Mouse (Mus musculus): ENCODE results near the gene Abcf1. TPM values are rescaled to one million over a fixed set of nuclear protein-coding genes. Genes with fewer than 3 reads are reported as not detected.

The Abcf1 gene
- total RNA-seq, 1 experiment from 2014 or later = 291 TPM

DNA sequence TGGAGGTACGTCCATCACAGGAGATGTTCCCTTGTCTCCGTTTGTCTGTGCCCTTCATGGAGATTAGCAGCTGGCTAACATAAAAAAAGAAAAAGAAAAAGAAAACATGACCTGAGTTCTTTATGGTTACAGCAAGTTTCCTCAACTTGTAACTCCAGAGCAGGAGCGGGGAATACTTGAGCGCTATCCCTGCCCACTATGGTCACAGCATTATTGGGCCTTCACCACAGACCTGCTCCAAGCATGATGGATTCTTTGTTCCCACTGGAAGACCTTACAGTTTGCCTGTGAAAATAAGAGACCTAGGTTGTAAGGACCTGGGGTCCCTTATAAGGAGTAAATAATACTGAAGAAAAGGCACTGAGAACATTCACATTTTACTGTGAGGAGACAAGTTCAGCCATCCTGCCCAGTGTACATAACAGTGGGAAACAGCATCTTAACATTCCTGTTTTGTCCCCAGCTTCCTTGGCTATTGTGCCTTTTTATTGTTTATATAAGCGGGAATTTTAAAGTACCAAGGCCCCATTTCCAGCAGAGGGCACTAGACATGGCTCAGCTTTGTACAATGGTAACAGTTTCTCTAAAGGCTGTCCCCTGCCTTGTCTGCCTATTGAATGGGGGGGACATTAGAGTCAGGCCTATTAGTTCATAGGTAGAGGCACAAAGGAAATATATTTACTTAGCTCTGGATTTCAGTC is 48.5 kb downstream of the Abcf1 start:
- ATAC-seq (replicated peaks; ENCODE audit: low read depth, poor library complexity, severe bottlenecking) = no peak

DNA sequence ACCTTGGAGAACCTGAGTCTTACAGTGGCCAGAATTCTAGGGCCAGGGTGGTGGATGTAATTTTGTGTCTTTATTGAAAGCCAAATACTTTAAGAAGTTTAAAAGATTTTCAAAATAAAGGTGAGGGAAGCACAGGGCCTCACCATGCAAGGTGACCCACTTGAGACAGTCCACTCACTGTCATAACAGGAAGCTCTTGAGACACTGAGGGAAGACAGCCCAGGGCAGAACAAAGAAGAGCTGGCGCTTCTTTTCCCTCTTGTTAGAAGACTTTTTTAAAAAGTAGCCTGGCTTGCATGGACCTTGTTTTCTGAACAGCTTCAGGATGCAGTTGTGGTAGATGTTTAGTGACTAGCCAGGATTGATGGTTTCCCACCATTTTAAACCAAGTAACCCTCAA is 49.2 kb downstream of the Abcf1 start:
- ATAC-seq (replicated peaks; ENCODE audit: low read depth, poor library complexity, severe bottlenecking) = no peak

DNA sequence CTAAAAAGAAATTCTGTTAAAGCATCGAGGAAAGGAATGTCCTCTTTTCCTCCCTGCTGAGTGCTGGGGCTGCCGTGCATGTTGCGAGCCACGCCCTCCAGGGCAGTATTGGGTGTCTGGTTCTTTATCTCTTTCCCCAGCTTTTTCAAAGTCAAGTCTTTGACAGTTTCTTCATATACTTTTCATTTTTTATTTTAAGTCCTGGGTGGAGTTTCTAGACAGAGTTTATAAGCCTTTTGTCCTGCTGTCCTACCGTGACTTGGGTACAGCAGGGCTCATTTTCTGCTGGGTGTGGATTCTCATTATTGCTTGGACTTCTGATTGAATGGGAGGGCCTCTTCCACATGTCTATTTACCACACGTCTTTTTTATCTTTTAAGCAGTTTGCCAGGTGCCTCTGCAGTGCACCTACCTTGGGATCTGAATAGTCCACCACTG is 49.7 kb downstream of the Abcf1 start:
- ATAC-seq (replicated peaks; ENCODE audit: low read depth, poor library complexity, severe bottlenecking) = no peak

DNA sequence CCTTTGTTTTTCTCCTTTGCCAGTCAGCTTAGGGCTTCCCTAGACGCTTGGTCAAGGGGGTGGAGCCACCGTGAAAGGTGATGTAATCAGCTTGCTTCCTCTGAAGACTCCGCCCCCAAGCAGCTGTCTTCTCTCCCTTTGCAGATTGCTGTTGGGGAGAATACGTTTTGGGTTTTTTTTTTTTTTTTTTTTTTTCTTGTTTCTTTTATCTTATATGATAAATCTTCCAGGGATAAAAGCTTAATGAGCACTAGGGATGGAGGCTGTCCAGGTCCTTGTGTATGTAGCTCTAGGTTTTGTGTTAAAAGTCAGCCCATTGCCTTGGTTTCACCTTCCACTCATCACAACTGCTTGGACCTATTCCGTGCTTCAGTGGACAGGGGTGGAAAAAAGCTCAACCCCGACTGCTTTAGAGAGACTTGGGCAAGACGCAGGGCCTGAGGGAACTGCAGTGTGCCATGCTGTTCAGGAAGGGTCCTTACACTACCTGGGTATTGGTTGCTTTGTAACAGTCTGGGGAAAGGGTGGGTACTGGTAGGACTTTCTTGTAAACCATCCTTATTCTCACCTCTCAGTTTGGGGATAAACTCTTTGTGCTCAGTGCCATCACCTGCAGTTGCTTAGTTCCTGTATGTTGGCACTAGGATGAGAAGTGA is 50.4 kb downstream of the Abcf1 start:
- ATAC-seq (replicated peaks; ENCODE audit: low read depth, poor library complexity, severe bottlenecking) = peak; percentile 31

DNA sequence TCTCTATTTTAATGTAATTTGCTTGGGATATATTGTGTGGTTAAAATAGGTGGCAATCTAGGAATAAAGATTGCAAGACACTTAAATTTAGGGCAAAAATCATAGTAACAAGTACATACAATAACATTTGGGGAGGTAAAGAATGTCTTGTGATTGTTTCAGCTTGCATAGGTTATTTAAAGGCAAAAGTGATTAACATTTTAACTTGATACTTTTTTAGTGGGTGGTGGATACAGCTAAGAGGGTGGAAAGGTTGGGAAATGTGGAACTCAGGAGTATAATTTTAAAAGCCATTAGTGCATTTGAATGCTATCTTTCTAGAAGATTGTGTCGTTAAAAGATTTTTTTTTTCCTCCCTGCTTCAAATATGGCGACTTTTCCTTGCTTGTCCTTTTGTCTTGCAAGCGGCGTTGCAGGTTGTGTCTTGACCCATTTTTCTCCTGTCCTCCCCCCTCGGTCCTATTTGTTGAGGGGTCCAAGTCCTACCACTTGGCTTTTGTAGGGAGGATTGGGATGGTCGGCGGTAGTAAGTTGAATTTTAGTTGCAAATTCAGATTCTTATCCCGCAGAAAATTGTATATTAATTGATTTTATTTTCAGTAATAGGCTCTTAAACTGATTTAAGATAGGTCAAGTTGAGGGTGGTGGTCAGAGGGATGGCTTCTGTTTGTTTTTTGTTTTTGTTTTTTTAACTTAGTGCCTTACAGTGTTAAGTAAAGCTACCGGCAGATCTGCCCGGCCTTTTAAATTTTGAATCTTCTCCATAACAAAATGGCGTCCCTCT is 51.1 kb downstream of the Abcf1 start:
- no peak for ATAC-seq (replicated peaks; ENCODE audit: low read depth, poor library complexity, severe bottlenecking)

DNA sequence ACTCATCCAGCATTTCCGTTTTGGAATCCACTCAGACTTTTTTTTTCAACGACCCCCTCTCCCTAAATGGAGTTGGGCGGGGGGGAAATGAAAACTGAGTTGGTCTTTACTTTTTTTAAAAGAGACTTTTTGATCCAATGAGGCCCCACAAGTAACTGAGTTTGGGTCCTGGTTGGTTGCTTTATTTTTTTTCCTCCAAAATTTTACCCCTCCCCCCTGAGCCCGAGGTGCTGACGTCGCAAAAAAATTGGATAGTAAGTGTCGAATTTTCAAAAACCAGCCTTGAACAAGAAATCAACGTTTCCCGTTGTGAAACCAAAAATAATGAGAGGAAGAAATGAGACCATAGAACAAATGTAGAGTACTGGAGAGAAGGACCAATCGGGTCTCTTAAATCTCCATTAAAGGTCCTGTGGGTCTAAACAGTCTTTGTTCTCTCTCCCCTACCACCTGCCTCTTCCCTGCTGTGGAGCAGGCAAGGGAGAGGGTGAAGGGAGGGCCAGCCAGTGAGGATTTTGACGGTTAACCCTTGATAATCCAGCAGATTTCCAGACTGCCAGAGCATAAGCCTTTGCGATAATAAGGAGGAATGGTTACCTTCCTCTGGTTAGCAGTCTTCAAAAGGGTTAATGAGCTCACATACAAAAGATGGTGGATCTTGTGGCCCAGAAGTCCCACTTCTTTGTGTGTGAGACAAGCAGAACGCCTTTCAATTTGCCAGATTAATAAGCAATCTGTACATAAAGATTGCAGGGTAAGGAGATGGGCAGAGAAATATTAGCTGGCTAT is 51.9 kb downstream of the Abcf1 start:
- ATAC-seq (replicated peaks; ENCODE audit: low read depth, poor library complexity, severe bottlenecking) = no peak

DNA sequence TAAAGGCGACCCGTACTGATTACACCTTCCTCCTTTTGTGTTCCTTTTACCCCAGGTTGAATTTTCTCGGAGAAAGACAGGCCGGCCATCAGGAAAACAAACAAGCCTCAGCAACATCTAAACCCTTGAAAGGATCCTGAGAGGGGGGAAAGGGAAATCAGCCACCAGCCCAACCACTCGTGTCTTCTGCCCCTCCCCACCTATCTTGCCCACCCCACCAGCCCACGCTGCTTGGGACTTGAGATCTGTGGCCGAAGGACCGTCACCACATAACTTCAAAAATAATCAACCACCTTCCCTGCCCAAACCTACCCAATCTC is 52.5 kb downstream of the Abcf1 start:
- ATAC-seq (replicated peaks; ENCODE audit: low read depth, poor library complexity, severe bottlenecking) = peak; percentile 1; the same call in 1 of the 2 replicates

DNA sequence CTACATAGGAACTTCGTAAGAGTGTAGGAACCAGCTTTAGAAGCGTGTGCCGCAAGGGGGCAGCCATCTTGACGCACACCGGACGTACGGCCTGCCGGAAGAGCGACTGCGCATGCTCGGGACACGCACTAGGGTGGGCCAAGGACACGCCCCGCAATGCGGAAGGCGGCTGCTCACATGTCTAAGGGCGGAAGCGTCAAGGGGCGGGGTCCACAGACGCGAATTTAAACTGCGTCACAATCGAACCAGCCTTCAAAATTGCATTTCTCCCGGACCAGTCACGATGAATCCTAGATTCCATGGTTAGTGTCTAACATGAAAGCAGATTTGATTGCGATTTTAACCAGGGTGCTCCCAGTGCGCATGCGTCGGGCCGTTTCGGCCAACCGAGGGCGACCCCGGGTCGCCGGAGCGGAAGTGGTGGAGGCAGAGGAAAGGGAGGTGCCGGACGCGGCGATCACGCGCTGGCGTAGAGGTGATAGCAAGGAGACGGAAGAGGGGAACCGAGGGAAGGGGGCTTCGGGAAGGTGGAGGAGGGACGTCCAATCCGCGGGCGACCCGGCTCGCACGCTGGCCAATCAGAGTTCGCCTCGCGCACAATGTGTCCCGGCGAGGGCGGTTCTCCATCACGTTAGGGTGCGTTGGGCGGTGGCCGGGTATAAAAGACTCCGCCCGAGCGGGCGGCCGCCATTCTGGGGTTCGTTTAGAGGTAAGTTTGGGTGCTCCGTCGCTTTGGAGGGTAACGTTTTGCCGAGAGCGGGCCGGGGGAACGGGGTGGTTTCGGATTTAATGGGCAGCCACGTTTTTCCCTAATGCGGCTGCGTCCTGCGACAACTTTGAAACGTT is 53.0 kb downstream of the Abcf1 start, which contains the start of the genes Mrps18b and Ppp1r10:
Gene Mrps18b (minus strand): TSS at position 93 of the 846 bp plus-strand sequence.
Gene Ppp1r10 (plus strand): TSS at position 138 of the 846 bp plus-strand sequence.
- ATAC-seq (replicated peaks; ENCODE audit: low read depth, poor library complexity, severe bottlenecking) = peak; percentile 80

DNA sequence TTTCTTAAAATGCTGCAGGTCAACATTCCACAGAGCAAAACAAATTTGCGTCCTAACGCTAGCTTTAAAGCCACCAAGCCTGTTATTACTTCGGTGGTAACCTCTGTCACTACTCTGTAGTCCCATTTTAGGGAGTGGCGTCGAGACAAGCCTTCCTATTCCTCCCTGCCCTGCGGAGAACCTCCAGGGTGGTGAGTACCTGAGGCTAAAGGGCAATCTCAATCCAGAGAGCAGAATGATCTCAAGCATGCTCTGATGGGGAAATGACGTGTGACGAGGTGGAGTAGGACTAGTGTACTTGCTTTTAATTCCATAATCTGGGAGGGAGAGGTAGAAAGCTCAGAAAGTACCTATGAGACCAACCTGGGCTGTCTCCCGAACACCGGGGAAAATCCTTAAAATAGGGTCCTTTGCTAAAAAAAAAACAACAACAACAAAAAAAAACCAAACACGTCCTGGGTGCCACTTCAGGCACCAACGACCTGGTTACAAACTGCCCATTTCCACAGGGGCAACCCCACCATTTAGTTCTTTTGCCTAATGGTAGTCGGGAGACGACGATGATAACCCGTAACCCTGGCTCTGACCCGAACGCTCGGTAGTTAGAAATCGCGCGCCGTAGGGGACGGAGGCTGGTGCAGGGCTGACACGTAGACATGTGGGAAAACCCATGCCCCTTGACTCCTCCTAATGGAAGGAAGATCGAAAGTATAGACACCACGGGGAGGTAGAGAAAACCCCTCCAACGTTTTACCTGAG is 53.8 kb downstream of the Abcf1 start:
- peak; percentile 1; the same call in 1 of the 2 replicates for ATAC-seq (replicated peaks; ENCODE audit: low read depth, poor library complexity, severe bottlenecking)

DNA sequence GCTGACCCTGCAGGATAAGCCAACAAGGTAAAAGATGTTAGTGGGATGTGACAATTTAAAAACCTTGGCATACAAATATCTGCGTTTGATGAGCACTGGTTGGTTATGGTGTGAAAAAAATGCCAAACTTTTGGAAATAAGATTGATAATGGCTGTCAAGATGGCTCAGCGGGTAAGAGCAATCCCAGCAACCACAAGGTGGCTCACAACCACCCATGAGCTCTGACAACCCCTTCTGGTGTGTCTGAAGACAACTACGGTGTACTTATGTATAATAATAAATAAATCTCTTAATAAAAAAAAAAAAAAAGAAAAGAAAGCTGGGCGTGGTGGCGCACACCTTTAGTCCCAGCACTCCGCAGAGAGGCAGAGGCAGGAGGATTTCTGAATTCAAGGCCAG is 54.6 kb downstream of the Abcf1 start:
- ATAC-seq (replicated peaks; ENCODE audit: low read depth, poor library complexity, severe bottlenecking) = no peak

DNA sequence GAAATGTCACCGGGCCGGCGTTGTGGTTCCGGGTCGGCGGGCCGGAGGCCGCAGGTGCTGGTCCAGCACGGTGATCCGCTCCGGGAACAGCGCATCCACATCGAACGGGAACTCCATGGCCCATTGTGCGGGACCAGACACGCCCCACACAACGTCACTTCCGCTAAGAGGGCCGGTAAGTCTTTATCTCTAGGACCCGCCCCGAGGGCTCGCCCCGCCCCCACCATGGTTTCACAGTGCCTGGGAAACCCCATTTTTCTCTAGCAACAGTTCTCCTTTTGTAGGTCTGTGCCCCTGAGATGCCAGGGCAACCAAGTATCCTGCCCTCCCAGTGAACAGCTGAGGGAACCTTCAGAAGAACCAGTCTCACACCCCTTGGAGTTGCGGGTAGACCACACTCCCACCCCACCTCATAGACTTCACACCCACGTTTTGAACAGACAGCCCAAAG is 59.6 kb downstream of the Abcf1 start, which contains the start of gene Atat1:
Gene Atat1 (minus strand): TSS at position 157 of the 451 bp plus-strand sequence.
- peak; percentile 92 for ATAC-seq (replicated peaks; ENCODE audit: low read depth, poor library complexity, severe bottlenecking)

DNA sequence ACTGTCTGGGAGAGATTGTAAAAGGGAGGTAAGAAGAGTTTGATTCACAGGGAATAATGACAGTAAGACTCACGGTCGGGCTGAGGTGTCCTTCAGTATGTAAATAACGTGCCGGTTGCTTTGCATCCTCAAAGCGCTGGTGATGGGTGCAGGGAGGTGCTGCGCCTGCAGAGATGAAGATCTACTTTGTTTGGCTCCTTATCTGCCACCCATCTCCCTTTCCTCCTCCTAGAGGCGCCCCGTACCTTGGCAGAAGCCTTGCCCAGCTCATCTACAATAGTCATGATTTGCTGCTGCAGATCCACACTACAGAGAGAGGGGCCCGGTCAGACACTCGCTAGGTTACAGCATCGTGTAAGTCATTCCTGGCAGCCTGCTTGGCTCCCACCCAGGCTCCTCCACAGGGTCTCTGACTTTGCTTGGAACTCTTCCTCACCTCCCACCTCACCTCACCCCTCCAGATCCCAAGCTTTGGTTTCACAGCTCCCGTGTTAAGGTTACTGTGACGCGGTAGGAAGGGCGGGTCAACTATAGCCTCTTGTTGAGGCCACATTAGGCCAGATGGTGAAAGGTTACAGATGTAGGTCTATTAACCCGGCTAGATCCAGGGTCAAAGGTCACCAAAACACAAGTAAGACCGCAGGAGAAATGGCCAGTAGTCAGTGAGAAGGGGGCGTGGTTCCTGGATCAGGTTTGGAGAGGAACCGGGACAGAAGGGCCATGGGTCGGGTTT is 60.2 kb downstream of the Abcf1 start:
- ATAC-seq (replicated peaks; ENCODE audit: low read depth, poor library complexity, severe bottlenecking) = no peak

DNA sequence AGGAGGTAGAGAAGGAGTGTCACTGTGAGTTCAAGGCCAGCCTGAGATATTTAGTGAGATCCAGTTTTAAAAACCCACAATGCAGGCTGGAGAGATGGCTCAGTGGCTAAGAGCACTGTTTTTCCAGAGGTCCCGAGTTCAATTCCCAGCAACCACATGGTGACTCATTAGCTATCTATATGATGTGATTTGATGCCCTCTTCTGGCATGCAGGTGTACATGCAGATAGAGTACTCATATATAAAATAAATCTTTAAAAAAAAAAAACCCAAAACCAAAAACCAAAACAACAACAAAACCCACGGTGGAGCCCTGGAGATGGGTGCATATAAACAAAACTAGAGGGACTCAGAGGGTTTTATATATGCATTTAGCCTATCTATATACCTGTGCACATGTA is 62.0 kb downstream of the Abcf1 start:
- ATAC-seq (replicated peaks; ENCODE audit: low read depth, poor library complexity, severe bottlenecking) = no peak

Other genes with a start within 250 kb of the Abcf1 start
- 66.9 and 67.4 TPM in 2 replicates for gene Ier3, start 148.1 kb downstream of the Abcf1 start, total RNA-seq (2017)
- 62.8 and 68.5 TPM in 2 replicates for gene Flot1, start 146.5 kb downstream of the Abcf1 start, total RNA-seq (2017)
- 922 and 1,068 TPM in 2 replicates for gene Tubb5, start 131.5 kb downstream of the Abcf1 start, total RNA-seq (2017)
- 27.0 and 39.0 TPM in 2 replicates for gene Mdc1, start 128.2 kb downstream of the Abcf1 start, total RNA-seq (2017)
- 55.1 and 58.3 TPM in 2 replicates for gene Nrm, start 108.4 kb downstream of the Abcf1 start, total RNA-seq (2017)
- gene Ppp1r18, start 104.2 kb downstream of the Abcf1 start, total RNA-seq (2017) = 11.3 and 24.0 TPM in 2 replicates
- gene Dhx16, start 89.9 kb downstream of the Abcf1 start, total RNA-seq (2017) = 42.3 and 52.4 TPM in 2 replicates
- 6.3 and 10.9 TPM in 2 replicates for gene 2310061I04Rik, start 72.3 kb downstream of the Abcf1 start, total RNA-seq (2017)
- gene Atat1, start 59.7 kb downstream of the Abcf1 start, total RNA-seq (2017) = 10.8 and 13.6 TPM in 2 replicates
- gene Mrps18b, start 53.4 kb downstream of the Abcf1 start, total RNA-seq (2017) = 52.4 and 66.3 TPM in 2 replicates
- gene Ppp1r10, start 53.3 kb downstream of the Abcf1 start, total RNA-seq (2017) = 101 and 107 TPM in 2 replicates
- gene Gnl1, start 10.1 kb upstream of the Abcf1 start, total RNA-seq (2017) = 23.0 and 23.1 TPM in 2 replicates
- 8.3 and 9.7 TPM in 2 replicates for gene Prr3, start 10.5 kb upstream of the Abcf1 start, total RNA-seq (2017)
- 15.3 and 16.4 TPM in 2 replicates for gene H2-T24, start 50.8 kb upstream of the Abcf1 start, total RNA-seq (2017)
- gene H2-T23, start 63.1 kb upstream of the Abcf1 start, total RNA-seq (2017) = 128 and 151 TPM in 2 replicates
- 42.8 and 48.6 TPM in 2 replicates for gene H2-T22, start 73.0 kb upstream of the Abcf1 start, total RNA-seq (2017)
- not detected in 2 replicates for gene Gm6034, start 73.2 kb upstream of the Abcf1 start, total RNA-seq (2017)
- gene Gm11127, start 88.6 kb upstream of the Abcf1 start, total RNA-seq (2017) = 0.05 TPM in 1 of 2 replicates, not detected in the other
- gene Gm19684, start 151.9 kb upstream of the Abcf1 start, total RNA-seq (2017) = 0.96 TPM in 1 of 2 replicates, not detected in the other
- not detected in 2 replicates for gene Gm7030, start 159.7 kb upstream of the Abcf1 start, total RNA-seq (2017)
- not detected in 2 replicates for gene Gm8909, start 198.8 kb upstream of the Abcf1 start, total RNA-seq (2017)
- not detected in 2 replicates for gene H2-T3, start 220.5 kb upstream of the Abcf1 start, total RNA-seq (2017)